Mouse (Mus musculus): Measurements from ENCODE around the gene Arhgdia. TPM values are rescaled to one million over a fixed set of nuclear protein-coding genes. Genes with fewer than 3 reads are reported as not detected.
A peak's percentile ranks its signal among the peaks of the same experiment; 100 is the strongest.

Arhgdia gene
- polyA plus RNA-seq, 1 experiment from 2014 or later: 612 TPM

- H3K9ac ChIP-seq (ENCODE audit: low read depth, low read length): no peak overlapping the region
- H3K27me3 ChIP-seq (ENCODE audit: control insufficient read depth, insufficient read depth, low read length): no peaks in the 10 kb centered on the region
- H3K27ac ChIP-seq (ENCODE audit: low read depth, low read length): no peak overlapping the region
- H3K4me1 ChIP-seq (ENCODE audit: control insufficient read depth, insufficient read depth, low read length): peaks cover 11% of the 10 kb centered on the region
- no peak overlapping the region for H3K4me2 ChIP-seq (replicated peaks; ENCODE audit: low read depth, low read length)
- WGBS: 94% methylated on average over 11 of the region's 11 CpGs
- no peak overlapping the region for H3K4me3 ChIP-seq (ENCODE audit: low read length)
- no peak for ATAC-seq (ENCODE audit: low FRiP score, low TSS enrichment)
- H3K36me3 ChIP-seq (ENCODE audit: control insufficient read depth, insufficient read depth, low read length): peaks cover 43% of the 10 kb centered on the region
- no peaks in the 10 kb centered on the region for H3K9me3 ChIP-seq (ENCODE audit: control insufficient read depth, low read length)
Observed at GRCm38 (mm10) chr11:120615606-120616203, 34.3 kb upstream of the Arhgdia start.

DNA sequence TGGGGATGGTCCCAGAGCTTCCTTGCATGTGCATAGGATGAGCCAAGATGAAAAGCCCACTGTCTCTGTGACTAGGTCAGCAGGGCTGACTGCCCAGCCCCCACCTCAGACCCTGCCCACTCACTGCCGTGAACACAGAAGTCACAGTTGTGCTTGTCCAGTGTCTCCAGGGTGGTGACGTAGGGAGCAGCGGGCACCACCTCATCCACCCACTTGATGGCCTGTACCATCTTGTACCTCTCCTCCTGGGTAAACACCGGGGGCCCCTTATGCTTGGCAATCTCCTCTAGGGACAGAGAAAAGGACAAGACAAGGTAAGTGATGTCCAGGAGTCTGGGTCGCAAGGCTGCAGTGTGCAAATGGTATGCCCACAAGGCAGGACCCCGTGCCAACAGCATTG lies 33.7 kb upstream of the Arhgdia start:
- no peaks in the 10 kb centered on the region for H3K27me3 ChIP-seq (ENCODE audit: control insufficient read depth, insufficient read depth, low read length)
- H3K4me2 ChIP-seq (replicated peaks; ENCODE audit: low read depth, low read length): no peak overlapping the region
- peaks cover 43% of the 10 kb centered on the region for H3K36me3 ChIP-seq (ENCODE audit: control insufficient read depth, insufficient read depth, low read length)
- no peak overlapping the region for H3K27ac ChIP-seq (ENCODE audit: low read depth, low read length)
- WGBS: 88% methylated on average over 6 of the region's 6 CpGs
- peaks cover 11% of the 10 kb centered on the region for H3K4me1 ChIP-seq (ENCODE audit: control insufficient read depth, insufficient read depth, low read length)
- no peaks in the 10 kb centered on the region for H3K9me3 ChIP-seq (ENCODE audit: control insufficient read depth, low read length)
- ATAC-seq (ENCODE audit: low FRiP score, low TSS enrichment): no peak
- H3K9ac ChIP-seq (ENCODE audit: low read depth, low read length): no peak overlapping the region
- no peak overlapping the region for H3K4me3 ChIP-seq (ENCODE audit: low read length)

DNA sequence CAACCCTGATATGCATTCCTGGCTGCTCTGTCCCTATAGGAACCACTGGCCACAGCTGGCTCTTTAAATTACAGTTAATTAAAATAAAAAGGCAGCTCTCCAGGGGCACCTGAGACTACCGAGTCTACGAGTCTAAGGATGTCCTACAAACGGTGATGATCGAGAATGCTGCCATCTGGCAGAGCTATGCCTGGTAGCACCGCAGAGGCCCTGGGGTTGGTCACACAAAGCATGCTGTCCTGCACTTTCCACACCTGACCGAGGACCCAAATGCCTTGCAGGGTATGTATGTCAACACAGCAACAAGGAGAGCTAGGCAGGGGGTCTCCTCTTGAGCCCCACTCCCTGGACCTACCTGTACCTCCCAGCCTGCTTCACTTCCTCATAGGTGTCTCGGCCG lies 32.6 kb upstream of the Arhgdia start:
- Histone ChIP-seq H3K4me3 (ENCODE audit: low read length) (no peak overlapping the region), H3K27ac (ENCODE audit: low read depth, low read length) (no peak overlapping the region), H3K9me3 (ENCODE audit: control insufficient read depth, low read length) (no peaks in the 10 kb centered on the region), H3K4me1 (ENCODE audit: control insufficient read depth, insufficient read depth, low read length) (peaks cover 16% of the 10 kb centered on the region), H3K4me2 (replicated peaks; ENCODE audit: low read depth, low read length) (no peak overlapping the region), H3K36me3 (ENCODE audit: control insufficient read depth, insufficient read depth, low read length) (peaks cover 36% of the 10 kb centered on the region), H3K9ac (ENCODE audit: low read depth, low read length) (no peak overlapping the region), H3K27me3 (ENCODE audit: control insufficient read depth, insufficient read depth, low read length) (0 out of 2 replicates have a peak, but pooled peaks cover 2% of the 10 kb centered on the region)
- ATAC-seq (ENCODE audit: low FRiP score, low TSS enrichment): no peak
- WGBS: 86% methylated on average over 8 of the region's 8 CpGs

DNA sequence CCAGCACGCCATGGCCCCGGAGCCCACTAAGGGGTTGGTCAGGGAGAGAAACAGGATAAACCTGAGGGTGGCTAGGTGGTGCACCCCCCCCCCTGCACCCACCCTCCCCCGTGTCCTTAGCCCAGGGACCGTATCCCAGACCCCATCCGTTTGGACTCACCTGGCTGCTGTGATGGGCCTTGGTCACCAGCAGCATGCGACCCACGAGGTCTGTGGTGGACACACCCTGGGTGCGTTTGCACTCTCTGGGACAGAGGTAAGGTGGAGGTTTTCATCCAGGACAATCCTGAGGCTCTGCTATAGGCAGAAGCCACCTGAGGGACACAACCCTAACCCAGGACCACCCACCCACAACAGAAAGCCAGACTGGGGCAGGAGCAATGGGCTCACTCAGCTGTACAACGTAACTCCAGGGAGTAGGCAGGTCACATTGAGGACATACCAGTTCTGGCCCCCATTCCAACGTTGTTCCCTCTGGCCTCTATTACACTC lies 32.1 kb upstream of the Arhgdia start:
- H3K9me3 ChIP-seq (ENCODE audit: control insufficient read depth, low read length): no peaks in the 10 kb centered on the region
- H3K4me2 ChIP-seq (replicated peaks; ENCODE audit: low read depth, low read length): no peak overlapping the region
- 91% methylated on average over 10 of the region's 10 CpGs for WGBS
- 0 out of 2 replicates have a peak, but pooled peaks cover 5% of the 10 kb centered on the region for H3K27me3 ChIP-seq (ENCODE audit: control insufficient read depth, insufficient read depth, low read length)
- H3K4me3 ChIP-seq (ENCODE audit: low read length): no peak overlapping the region
- no peak overlapping the region for H3K27ac ChIP-seq (ENCODE audit: low read depth, low read length)
- peaks cover 20% of the 10 kb centered on the region for H3K4me1 ChIP-seq (ENCODE audit: control insufficient read depth, insufficient read depth, low read length)
- no peak for ATAC-seq (ENCODE audit: low FRiP score, low TSS enrichment)
- peaks cover 31% of the 10 kb centered on the region for H3K36me3 ChIP-seq (ENCODE audit: control insufficient read depth, insufficient read depth, low read length)
- H3K9ac ChIP-seq (ENCODE audit: low read depth, low read length): no peak overlapping the region

- Histone ChIP-seq H3K27me3 (ENCODE audit: control insufficient read depth, insufficient read depth, low read length) (0 out of 2 replicates have a peak, but pooled peaks cover 5% of the 10 kb centered on the region), H3K4me3 (ENCODE audit: low read length) (no peak overlapping the region), H3K4me1 (ENCODE audit: control insufficient read depth, insufficient read depth, low read length) (peaks cover 28% of the 10 kb centered on the region), H3K36me3 (ENCODE audit: control insufficient read depth, insufficient read depth, low read length) (peaks cover 28% of the 10 kb centered on the region; the same call in 1 of the 2 replicates), H3K4me2 (replicated peaks; ENCODE audit: low read depth, low read length) (no peak overlapping the region), H3K9me3 (ENCODE audit: control insufficient read depth, low read length) (no peaks in the 10 kb centered on the region), H3K27ac (ENCODE audit: low read depth, low read length) (no peak overlapping the region), H3K9ac (ENCODE audit: low read depth, low read length) (no peak overlapping the region)
- ATAC-seq (ENCODE audit: low FRiP score, low TSS enrichment): no peak
- WGBS: 37% methylated on average over 6 of the region's 6 CpGs
Observed at GRCm38 (mm10) chr11:120612763-120613162, 31.3 kb upstream of the Arhgdia start.

GRCm38 (mm10) chr11:120610477-120611046 lies 29.1 kb upstream of the Arhgdia start:
- H3K4me3 ChIP-seq (ENCODE audit: low read length): no peak overlapping the region
- no peak overlapping the region for H3K27ac ChIP-seq (ENCODE audit: low read depth, low read length)
- H3K9me3 ChIP-seq (ENCODE audit: control insufficient read depth, low read length): no peaks in the 10 kb centered on the region
- peaks cover 18% of the 10 kb centered on the region; the same call in 1 of the 2 replicates for H3K4me1 ChIP-seq (ENCODE audit: control insufficient read depth, insufficient read depth, low read length)
- WGBS: 89% methylated on average over 9 of the region's 9 CpGs
- H3K36me3 ChIP-seq (ENCODE audit: control insufficient read depth, insufficient read depth, low read length): peaks cover 32% of the 10 kb centered on the region; the same call in 1 of the 2 replicates
- H3K27me3 ChIP-seq (ENCODE audit: control insufficient read depth, insufficient read depth, low read length): 0 out of 2 replicates have a peak, but pooled peaks cover 5% of the 10 kb centered on the region
- H3K4me2 ChIP-seq (replicated peaks; ENCODE audit: low read depth, low read length): no peak overlapping the region
- no peak overlapping the region for H3K9ac ChIP-seq (ENCODE audit: low read depth, low read length)
- no peak for ATAC-seq (ENCODE audit: low FRiP score, low TSS enrichment)

GRCm38 (mm10) chr11:120609250-120609649 lies 27.8 kb upstream of the Arhgdia start:
- Histone ChIP-seq H3K27ac (ENCODE audit: low read depth, low read length) (no peak overlapping the region), H3K27me3 (ENCODE audit: control insufficient read depth, insufficient read depth, low read length) (0 out of 2 replicates have a peak, but pooled peaks cover 5% of the 10 kb centered on the region), H3K4me1 (ENCODE audit: control insufficient read depth, insufficient read depth, low read length) (peaks cover 18% of the 10 kb centered on the region; the same call in 1 of the 2 replicates), H3K36me3 (ENCODE audit: control insufficient read depth, insufficient read depth, low read length) (peaks cover 38% of the 10 kb centered on the region; the same call in 1 of the 2 replicates), H3K9me3 (ENCODE audit: control insufficient read depth, low read length) (no peaks in the 10 kb centered on the region), H3K4me3 (ENCODE audit: low read length) (no peak overlapping the region; the same call in 1 of the 2 replicates), H3K9ac (ENCODE audit: low read depth, low read length) (peak overlapping the region; percentile 59; the same call in 1 of the 2 replicates), H3K4me2 (replicated peaks; ENCODE audit: low read depth, low read length) (peak overlapping the region; percentile 66)
- peak; percentile 48; the same call in 1 of the 2 replicates for ATAC-seq (ENCODE audit: low FRiP score, low TSS enrichment)
- WGBS: 28% methylated on average over 7 of the region's 8 CpGs

DNA sequence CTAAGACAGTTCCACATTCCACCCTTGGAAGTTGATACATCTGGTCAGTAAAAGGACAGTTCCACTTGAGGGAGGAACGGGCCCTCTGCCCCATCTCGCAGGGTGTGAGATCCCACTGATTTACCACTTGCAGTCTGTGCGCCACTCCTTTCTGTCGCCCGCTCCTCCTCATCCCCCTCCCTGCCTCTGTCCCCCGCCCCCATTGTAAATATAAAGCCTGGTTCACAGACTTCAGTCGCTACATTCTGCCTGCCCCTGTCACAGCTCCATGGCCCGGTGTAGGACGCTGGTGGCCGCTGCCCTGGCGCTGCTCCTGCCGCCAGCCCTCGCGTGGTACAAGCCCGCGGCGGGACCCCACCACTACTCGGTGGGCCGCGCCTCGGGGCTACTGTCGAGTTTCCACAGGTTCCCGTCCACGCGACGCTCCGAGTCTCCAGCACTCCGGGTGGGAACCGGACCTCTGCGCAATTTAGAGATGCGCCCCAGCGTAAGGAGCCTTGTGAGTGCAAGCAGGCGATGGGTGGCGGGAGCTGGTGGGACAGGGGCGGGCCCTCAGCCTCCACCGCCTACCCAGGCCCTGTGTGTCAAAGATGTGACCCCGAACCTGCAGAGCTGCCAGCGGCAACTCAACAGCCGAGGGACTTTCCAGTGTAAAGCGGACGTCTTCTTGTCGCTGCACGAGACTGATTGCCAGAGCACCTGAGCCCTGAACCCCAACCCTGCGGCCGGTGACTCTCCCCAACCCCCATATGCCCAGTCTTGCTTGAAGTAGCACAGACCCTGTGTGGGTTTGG lies 27.0 kb upstream of the Arhgdia start, which contains the start of gene Npb:
Gene Npb (plus strand): TSS at position 237 of the 794 bp plus-strand sequence.
- peak within 1 kb of the TSS; percentile 66 for H3K4me2 ChIP-seq (replicated peaks; ENCODE audit: low read depth, low read length)
- H3K27ac ChIP-seq (ENCODE audit: low read depth, low read length): no peak within 1 kb of the TSS
- H3K36me3 ChIP-seq (ENCODE audit: control insufficient read depth, insufficient read depth, low read length): peaks cover 45% of the 10 kb centered on the region
- H3K27me3 ChIP-seq (ENCODE audit: control insufficient read depth, insufficient read depth, low read length): 0 out of 2 replicates have a peak, but pooled peaks cover 5% of the 10 kb centered on the region
- H3K4me1 ChIP-seq (ENCODE audit: control insufficient read depth, insufficient read depth, low read length): peaks cover 18% of the 10 kb centered on the region; the same call in 1 of the 2 replicates
- H3K9ac ChIP-seq (ENCODE audit: low read depth, low read length): peak within 1 kb of the TSS; percentile 59
- 3% methylated on average over 45 of the region's 45 CpGs for WGBS
- no peaks in the 10 kb centered on the region for H3K9me3 ChIP-seq (ENCODE audit: control insufficient read depth, low read length)
- peak within 1 kb of the TSS; percentile 35 for H3K4me3 ChIP-seq (ENCODE audit: low read length)
- ATAC-seq (ENCODE audit: low FRiP score, low TSS enrichment): peak; percentile 64

Data from kidney, embryonic 14.5 days (tissue).